Mouse (Mus musculus): ENCODE measurements around the gene Tlr9. TPM values are rescaled to one million over a fixed set of nuclear protein-coding genes. Genes with fewer than 3 reads are reported as not detected.

Tlr9 gene
- polyA plus RNA-seq, 1 experiment from 2014 or later = 0.12 TPM

DNA sequence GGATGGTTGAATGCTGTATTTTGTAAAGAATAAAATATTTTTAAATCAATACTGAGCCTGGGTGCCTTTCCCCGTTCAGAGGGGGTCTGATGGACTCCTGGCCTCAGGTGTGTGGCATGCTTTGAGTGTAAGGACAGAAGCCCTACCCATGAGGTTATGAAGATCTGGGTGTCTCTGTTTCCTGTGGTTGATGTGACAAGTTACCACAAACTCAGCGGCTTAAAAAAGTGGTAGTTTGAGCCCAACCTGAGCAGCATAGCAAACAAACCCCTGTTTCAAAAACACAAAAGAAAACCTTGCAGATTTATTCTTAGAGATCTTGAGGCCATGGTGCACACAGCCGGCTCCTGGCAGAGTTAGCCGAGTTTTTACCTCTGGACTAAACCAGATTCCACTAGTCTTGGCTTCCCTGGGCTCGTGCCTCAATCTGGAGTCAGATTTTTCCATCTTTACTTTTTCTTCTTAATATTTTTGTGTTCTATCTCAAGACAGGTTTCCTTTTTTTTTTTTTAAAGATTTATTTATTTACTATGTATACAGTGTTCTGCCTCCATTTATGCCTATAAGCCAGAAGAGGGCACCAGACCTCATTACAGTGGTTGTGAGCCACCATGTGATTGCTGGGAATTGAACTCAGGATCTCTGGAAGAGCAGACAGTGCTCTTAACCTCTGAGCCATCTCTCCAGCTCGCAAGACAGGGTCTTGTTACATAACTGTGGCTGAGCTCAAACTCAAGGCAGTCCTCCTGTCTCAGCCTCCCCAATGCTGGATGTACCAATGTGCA lies 6.9 kb upstream of the Tlr9 start:
- DNase-seq (ENCODE audit: low spot score) = no peak
- peaks cover 23% of the 10 kb centered on the region for H3K36me3 ChIP-seq (ENCODE audit: insufficient read depth, low read length)
- TF ChIP-seq CTCF (IDR thresholded peaks at IDR 0.05) (peak; percentile 59), EP300 (IDR thresholded peaks at IDR 0.05) (no peak)
- no peak for ATAC-seq
- no peaks in the 10 kb centered on the region for H3K27me3 ChIP-seq (replicated peaks; ENCODE audit: insufficient read depth, low read length)
- H3K27ac ChIP-seq (ENCODE audit: low read length) = no peak overlapping the region
- WGBS = 82% methylated on average over 6 of the region's 6 CpGs
- no peak overlapping the region for H3K4me3 ChIP-seq (ENCODE audit: low read depth, low read length)
- no peaks in the 10 kb centered on the region for H3K4me1 ChIP-seq (ENCODE audit: insufficient read depth, low read depth, low read length)
- no peaks in the 10 kb centered on the region for H3K9me3 ChIP-seq (ENCODE audit: low read length)
- H3K9ac ChIP-seq (replicated peaks; ENCODE audit: low read depth) = no peak overlapping the region
- no peak overlapping the region for H3K4me2 ChIP-seq (replicated peaks; ENCODE audit: low read depth, low read length)

GRCm38 (mm10) chr9:106216971-106217370 lies 5.4 kb upstream of the Tlr9 start:
- Histone ChIP-seq H3K4me1 (ENCODE audit: insufficient read depth, low read depth, low read length) (no peaks in the 10 kb centered on the region), H3K27me3 (replicated peaks; ENCODE audit: insufficient read depth, low read length) (no peaks in the 10 kb centered on the region), H3K9me3 (ENCODE audit: low read length) (no peaks in the 10 kb centered on the region), H3K9ac (replicated peaks; ENCODE audit: low read depth) (no peak overlapping the region), H3K36me3 (ENCODE audit: insufficient read depth, low read length) (peaks cover 23% of the 10 kb centered on the region), H3K4me3 (ENCODE audit: low read depth, low read length) (no peak overlapping the region), H3K27ac (ENCODE audit: low read length) (no peak overlapping the region), H3K4me2 (replicated peaks; ENCODE audit: low read depth, low read length) (no peak overlapping the region)
- 87% methylated on average over 7 of the region's 7 CpGs for WGBS
- DNase-seq (ENCODE audit: low spot score) (no peak), ATAC-seq (no peak)
- no peak for TF ChIP-seq CTCF (IDR thresholded peaks at IDR 0.05)
- no peak for TF ChIP-seq EP300 (IDR thresholded peaks at IDR 0.05)

DNA sequence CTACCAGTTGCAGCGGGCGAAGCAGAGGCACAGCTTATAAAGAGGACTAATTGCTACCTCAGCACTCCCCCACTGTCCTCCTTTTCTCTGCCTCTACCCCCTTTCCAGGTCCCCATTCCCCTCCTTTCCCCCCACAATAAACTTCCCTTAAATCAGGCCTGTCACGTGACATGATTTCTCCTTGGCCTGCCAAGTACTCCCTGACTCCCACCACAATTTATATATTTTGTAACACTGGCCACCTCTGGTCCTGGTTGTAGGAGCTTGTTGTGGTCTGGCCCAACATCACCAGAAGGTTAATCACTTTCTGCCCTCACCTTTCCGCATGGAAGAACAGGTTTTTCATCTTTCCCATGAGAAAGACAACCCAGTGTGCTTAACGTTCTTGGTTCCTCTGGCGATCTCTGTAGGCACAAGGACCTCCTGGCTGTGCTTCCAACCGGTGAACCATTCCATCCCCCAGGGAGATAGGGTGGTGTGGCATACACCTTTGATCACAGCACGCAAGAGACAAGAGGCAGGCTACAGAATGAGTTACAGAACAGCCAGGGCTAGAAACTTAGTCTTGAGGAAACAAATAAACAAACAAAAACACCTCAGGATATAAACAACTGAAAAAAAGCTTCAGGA lies 1.4 kb upstream of the Tlr9 start:
- Histone ChIP-seq H3K4me3 (ENCODE audit: low read depth, low read length) (no peak overlapping the region), H3K27ac (ENCODE audit: low read length) (no peak overlapping the region), H3K4me1 (ENCODE audit: insufficient read depth, low read depth, low read length) (peaks cover 1% of the 10 kb centered on the region; the same call in 1 of the 2 replicates), H3K27me3 (replicated peaks; ENCODE audit: insufficient read depth, low read length) (no peaks in the 10 kb centered on the region), H3K9ac (replicated peaks; ENCODE audit: low read depth) (no peak overlapping the region), H3K4me2 (replicated peaks; ENCODE audit: low read depth, low read length) (no peak overlapping the region), H3K36me3 (ENCODE audit: insufficient read depth, low read length) (no peaks in the 10 kb centered on the region), H3K9me3 (ENCODE audit: low read length) (no peaks in the 10 kb centered on the region)
- TF ChIP-seq CTCF (IDR thresholded peaks at IDR 0.05) = no peak
- no peak for TF ChIP-seq EP300 (IDR thresholded peaks at IDR 0.05)
- ATAC-seq (no peak), DNase-seq (ENCODE audit: low spot score) (no peak)
- WGBS = 64% methylated on average over 8 of the region's 8 CpGs

- H3K4me2 ChIP-seq (replicated peaks; ENCODE audit: low read depth, low read length) = no peak overlapping the region
- H3K9me3 ChIP-seq (ENCODE audit: low read length) = no peaks in the 10 kb centered on the region
- no peak overlapping the region for H3K9ac ChIP-seq (replicated peaks; ENCODE audit: low read depth)
- WGBS = 83% methylated on average over 4 of the region's 4 CpGs
- no peak overlapping the region for H3K27ac ChIP-seq (ENCODE audit: low read length)
- no peak overlapping the region for H3K4me3 ChIP-seq (ENCODE audit: low read depth, low read length)
- DNase-seq (ENCODE audit: low spot score) (no peak), ATAC-seq (no peak)
- no peaks in the 10 kb centered on the region for H3K36me3 ChIP-seq (ENCODE audit: insufficient read depth, low read length)
- H3K27me3 ChIP-seq (replicated peaks; ENCODE audit: insufficient read depth, low read length) = no peaks in the 10 kb centered on the region
- TF ChIP-seq CTCF (IDR thresholded peaks at IDR 0.05) = no peak
- TF ChIP-seq EP300 (IDR thresholded peaks at IDR 0.05) = no peak
- peaks cover 6% of the 10 kb centered on the region; the same call in 1 of the 2 replicates for H3K4me1 ChIP-seq (ENCODE audit: insufficient read depth, low read depth, low read length)
Observed at GRCm38 (mm10) chr9:106222994-106223393, 596 bp downstream of the Tlr9 start.

DNA sequence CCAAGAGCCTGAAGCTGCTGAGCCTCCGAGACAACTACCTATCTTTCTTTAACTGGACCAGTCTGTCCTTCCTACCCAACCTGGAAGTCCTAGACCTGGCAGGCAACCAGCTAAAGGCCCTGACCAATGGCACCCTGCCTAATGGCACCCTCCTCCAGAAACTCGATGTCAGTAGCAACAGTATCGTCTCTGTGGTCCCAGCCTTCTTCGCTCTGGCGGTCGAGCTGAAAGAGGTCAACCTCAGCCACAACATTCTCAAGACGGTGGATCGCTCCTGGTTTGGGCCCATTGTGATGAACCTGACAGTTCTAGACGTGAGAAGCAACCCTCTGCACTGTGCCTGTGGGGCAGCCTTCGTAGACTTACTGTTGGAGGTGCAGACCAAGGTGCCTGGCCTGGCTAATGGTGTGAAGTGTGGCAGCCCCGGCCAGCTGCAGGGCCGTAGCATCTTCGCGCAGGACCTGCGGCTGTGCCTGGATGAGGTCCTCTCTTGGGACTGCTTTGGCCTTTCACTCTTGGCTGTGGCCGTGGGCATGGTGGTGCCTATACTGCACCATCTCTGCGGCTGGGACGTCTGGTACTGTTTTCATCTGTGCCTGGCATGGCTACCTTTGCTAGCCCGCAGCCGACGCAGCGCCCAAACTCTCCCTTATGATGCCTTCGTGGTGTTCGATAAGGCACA lies 3.2 kb downstream of the Tlr9 start:
- Histone ChIP-seq H3K4me3 (ENCODE audit: low read depth, low read length) (peak overlapping the region; percentile 20), H3K9ac (replicated peaks; ENCODE audit: low read depth) (no peak overlapping the region), H3K27me3 (replicated peaks; ENCODE audit: insufficient read depth, low read length) (no peaks in the 10 kb centered on the region), H3K4me2 (replicated peaks; ENCODE audit: low read depth, low read length) (peak overlapping the region; percentile 61), H3K9me3 (ENCODE audit: low read length) (no peaks in the 10 kb centered on the region), H3K4me1 (ENCODE audit: insufficient read depth, low read depth, low read length) (peaks cover 6% of the 10 kb centered on the region; the same call in 1 of the 2 replicates), H3K36me3 (ENCODE audit: insufficient read depth, low read length) (no peaks in the 10 kb centered on the region), H3K27ac (ENCODE audit: low read length) (no peak overlapping the region)
- no peak; the same call in 1 of the 2 replicates for ATAC-seq
- DNase-seq (ENCODE audit: low spot score) = no peak
- 53% methylated on average over 24 of the region's 24 CpGs for WGBS
- TF ChIP-seq CTCF (IDR thresholded peaks at IDR 0.05) (no peak), EP300 (IDR thresholded peaks at IDR 0.05) (no peak)

DNA sequence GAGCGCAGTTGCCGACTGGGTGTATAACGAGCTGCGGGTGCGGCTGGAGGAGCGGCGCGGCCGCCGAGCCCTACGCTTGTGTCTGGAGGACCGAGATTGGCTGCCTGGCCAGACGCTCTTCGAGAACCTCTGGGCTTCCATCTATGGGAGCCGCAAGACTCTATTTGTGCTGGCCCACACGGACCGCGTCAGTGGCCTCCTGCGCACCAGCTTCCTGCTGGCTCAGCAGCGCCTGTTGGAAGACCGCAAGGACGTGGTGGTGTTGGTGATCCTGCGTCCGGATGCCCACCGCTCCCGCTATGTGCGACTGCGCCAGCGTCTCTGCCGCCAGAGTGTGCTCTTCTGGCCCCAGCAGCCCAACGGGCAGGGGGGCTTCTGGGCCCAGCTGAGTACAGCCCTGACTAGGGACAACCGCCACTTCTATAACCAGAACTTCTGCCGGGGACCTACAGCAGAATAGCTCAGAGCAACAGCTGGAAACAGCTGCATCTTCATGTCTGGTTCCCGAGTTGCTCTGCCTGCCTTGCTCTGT lies 3.8 kb downstream of the Tlr9 start:
- no peaks in the 10 kb centered on the region for H3K27me3 ChIP-seq (replicated peaks; ENCODE audit: insufficient read depth, low read length)
- peak overlapping the region; percentile 61 for H3K4me2 ChIP-seq (replicated peaks; ENCODE audit: low read depth, low read length)
- TF ChIP-seq CTCF (IDR thresholded peaks at IDR 0.05) = peak; percentile 69
- TF ChIP-seq EP300 (IDR thresholded peaks at IDR 0.05) = no peak
- H3K27ac ChIP-seq (ENCODE audit: low read length) = no peak overlapping the region
- ATAC-seq = peak; percentile 71
- WGBS = 3% methylated on average over 33 of the region's 34 CpGs
- peak overlapping the region; percentile 20 for H3K4me3 ChIP-seq (ENCODE audit: low read depth, low read length)
- no peaks in the 10 kb centered on the region for H3K9me3 ChIP-seq (ENCODE audit: low read length)
- H3K4me1 ChIP-seq (ENCODE audit: insufficient read depth, low read depth, low read length) = peaks cover 6% of the 10 kb centered on the region; the same call in 1 of the 2 replicates
- DNase-seq (ENCODE audit: low spot score) = peak; percentile 85
- 0 out of 2 replicates have a peak overlapping the region, but pooled peaks have one; percentile 2 for H3K9ac ChIP-seq (replicated peaks; ENCODE audit: low read depth)
- no peaks in the 10 kb centered on the region for H3K36me3 ChIP-seq (ENCODE audit: insufficient read depth, low read length)
